Comparison of ENCODE assay signal across 22 mouse cellular contexts in genomic region chr11:44103188-44103840, GRCm38 (mm10).
DNase-seq lines count a peak whose midpoint lies in the region; ATAC-seq and TF ChIP-seq lines count a peak whose summit lies in the region.
"Had no signal": no experiment of that assay in that cellular context is flagged by ENCODE, and none has a peak within 500 bp of the region (broad histone marks: within the 10 kb centered on the region; RNA-seq: fewer than 3 reads in every experiment).

No protein-coding gene starts in this region.

- TF ChIP-seq CTCF in C2C12 (IDR thresholded peaks at IDR 0.05; ENCODE audit: control insufficient read depth, insufficient read depth, insufficient read length) (no peak), Patski (IDR thresholded peaks at IDR 0.05) (peak; percentile 19)
- no peak for TF ChIP-seq CTCF in cerebellum, adult 2 months (IDR thresholded peaks at IDR 0.05; ENCODE audit: borderline replicate concordance, insufficient read depth, low read depth, low read length)

- H3K9me3 ChIP-seq in hindbrain, embryonic 16.5 days (ENCODE audit: control insufficient read depth, low read length) = no peaks in the 10 kb centered on the region
- no peaks in the 10 kb centered on the region for H3K9me3 ChIP-seq in hindbrain, embryonic 10.5 days
- no peaks in the 10 kb centered on the region for H3K9me3 ChIP-seq in midbrain, embryonic 14.5 days (ENCODE audit: control insufficient read depth, low read length)
- H3K9me3 ChIP-seq in midbrain, embryonic 10.5 days (replicated peaks) = no peaks in the 10 kb centered on the region
- H3K9me3 ChIP-seq: embryonic facial prominence, embryonic 13.5 days; forebrain, embryonic 13.5 days; G1E; heart, embryonic 10.5 days had no signal

- H3K79me2 ChIP-seq in C2C12 (ENCODE audit: control insufficient read depth, insufficient read depth) = no peaks in the 10 kb centered on the region

- no peak for DNase-seq in hindbrain, embryonic 10.5 days (ENCODE audit: low spot score)
- peak; percentile 11 for DNase-seq in midbrain, embryonic 14.5 days
- DNase-seq in midbrain, embryonic 10.5 days (ENCODE audit: low spot score) = no peak
- DNase-seq in Patski (ENCODE audit: low read depth, low spot score) = no peak
- no peak for DNase-seq in cerebellum, adult 2 months
- no peak for DNase-seq in spleen, adult 18-20 months
- DNase-seq: adrenal gland, postnatal 10 days; cerebellum, adult 11-12 months; cerebellum, adult 9-11 months; cerebellum, postnatal 36 days; gastrocnemius, postnatal 36 days; heart, adult 11 months; heart, postnatal 10 days; heart, postnatal 4 days had no signal

- H3K27ac ChIP-seq in hindbrain, embryonic 16.5 days (ENCODE audit: low read depth, low read length) = no peak overlapping the region
- no peak overlapping the region for H3K27ac ChIP-seq in hindbrain, embryonic 10.5 days
- no peak overlapping the region for H3K27ac ChIP-seq in midbrain, embryonic 14.5 days (replicated peaks; ENCODE audit: low read depth, low read length)
- H3K27ac ChIP-seq in midbrain, embryonic 10.5 days (replicated peaks) = no peak overlapping the region
- no peak overlapping the region for H3K27ac ChIP-seq in cerebellum, adult 2 months (ENCODE audit: insufficient read depth, low read length)
- H3K27ac ChIP-seq: embryonic facial prominence, embryonic 13.5 days; forebrain, embryonic 13.5 days; heart, embryonic 10.5 days had no signal

- no peak overlapping the region for H3K4me3 ChIP-seq in hindbrain, embryonic 16.5 days (ENCODE audit: low read length)
- no peak overlapping the region for H3K4me3 ChIP-seq in hindbrain, embryonic 10.5 days
- H3K4me3 ChIP-seq in midbrain, embryonic 14.5 days (replicated peaks; ENCODE audit: low read depth, low read length) = no peak overlapping the region
- no peak overlapping the region for H3K4me3 ChIP-seq in midbrain, embryonic 10.5 days
- no peak overlapping the region for H3K4me3 ChIP-seq in C2C12 (ENCODE audit: insufficient read depth, poor library complexity, severe bottlenecking)
- no peak overlapping the region for H3K4me3 ChIP-seq in cerebellum, adult 2 months (replicated peaks; ENCODE audit: insufficient read depth, low read depth, low read length)
- H3K4me3 ChIP-seq: embryonic facial prominence, embryonic 13.5 days; forebrain, embryonic 13.5 days; heart, embryonic 10.5 days had no signal

- no peak overlapping the region for H3K9ac ChIP-seq in hindbrain, embryonic 16.5 days (ENCODE audit: low read depth, low read length)
- no peak overlapping the region for H3K9ac ChIP-seq in midbrain, embryonic 14.5 days (replicated peaks; ENCODE audit: low read length)
- H3K9ac ChIP-seq: embryonic facial prominence, embryonic 13.5 days; forebrain, embryonic 13.5 days had no signal

- H3K79me3 ChIP-seq in C2C12 (ENCODE audit: low read depth) = no peaks in the 10 kb centered on the region

- H3ac ChIP-seq in C2C12 (ENCODE audit: control insufficient read depth, insufficient read length, low read depth) = no peak overlapping the region

- POLR2A ChIA-PET in Patski (lab: Charles Lee) = no interaction called here

- in situ Hi-C loops in Patski (cut with MboI; ENCODE audit: low pct_unique_long_range_greater_than_20kb) = no loop called here

- ATAC-seq in hindbrain, embryonic 16.5 days = peak; percentile 60
- no peak for ATAC-seq in midbrain, embryonic 14.5 days (ENCODE audit: low FRiP score, low TSS enrichment)
- ATAC-seq in Patski = no peak
- ATAC-seq: CD4-positive, CD25-positive, alpha-beta regulatory T cell, adult 4 months; inflammation-experienced regulatory T-cells, adult 6 months had no signal

- WGBS in hindbrain, embryonic 16.5 days = 67% methylated on average over 5 of the region's 5 CpGs
- WGBS in hindbrain, embryonic 10.5 days = 83% methylated on average over 5 of the region's 5 CpGs
- WGBS in midbrain, embryonic 14.5 days = 74% methylated on average over 5 of the region's 5 CpGs
- WGBS in midbrain, embryonic 10.5 days = 86% methylated on average over 5 of the region's 5 CpGs
- 58% methylated on average over 5 of the region's 5 CpGs for WGBS in cerebellum, adult 2 months

- H3K4me2 ChIP-seq in hindbrain, embryonic 16.5 days (ENCODE audit: low read length) = no peak overlapping the region
- H3K4me2 ChIP-seq in midbrain, embryonic 14.5 days (ENCODE audit: low read length) = no peak overlapping the region
- H3K4me2 ChIP-seq: embryonic facial prominence, embryonic 13.5 days; forebrain, embryonic 13.5 days had no signal

- CTCF ChIA-PET in Patski (lab: Charles Lee) = no interaction called here

- no peaks in the 10 kb centered on the region for H3K4me1 ChIP-seq in hindbrain, embryonic 16.5 days (ENCODE audit: control insufficient read depth, insufficient read depth, low read depth, low read length)
- no peaks in the 10 kb centered on the region for H3K4me1 ChIP-seq in hindbrain, embryonic 10.5 days (replicated peaks)
- no peaks in the 10 kb centered on the region for H3K4me1 ChIP-seq in midbrain, embryonic 14.5 days (ENCODE audit: control insufficient read depth, insufficient read depth, low read length)
- H3K4me1 ChIP-seq in midbrain, embryonic 10.5 days = no peaks in the 10 kb centered on the region
- peaks cover 8% of the 10 kb centered on the region; the same call in 1 of the 2 replicates for H3K4me1 ChIP-seq in cerebellum, adult 2 months (ENCODE audit: control insufficient read depth, insufficient read depth, low read length)

- no peaks in the 10 kb centered on the region for H3K27me3 ChIP-seq in hindbrain, embryonic 16.5 days (replicated peaks; ENCODE audit: control insufficient read depth, insufficient read depth, low read length)
- H3K27me3 ChIP-seq in hindbrain, embryonic 10.5 days (ENCODE audit: insufficient read depth, poor library complexity, severe bottlenecking) = no peaks in the 10 kb centered on the region
- H3K27me3 ChIP-seq in midbrain, embryonic 14.5 days (ENCODE audit: control insufficient read depth, insufficient read depth, low read length) = no peaks in the 10 kb centered on the region
- no peaks in the 10 kb centered on the region for H3K27me3 ChIP-seq in midbrain, embryonic 10.5 days (ENCODE audit: low read depth, poor library complexity, severe bottlenecking)
- H3K27me3 ChIP-seq in C2C12 (ENCODE audit: control insufficient read depth, insufficient read depth, insufficient read length) (no peaks in the 10 kb centered on the region), Patski (no peaks in the 10 kb centered on the region)
- H3K27me3 ChIP-seq in cerebellum, adult 2 months (ENCODE audit: control insufficient read depth, insufficient read depth, low read length) = no peaks in the 10 kb centered on the region; the same call in 1 of the 2 replicates
- H3K27me3 ChIP-seq: embryonic facial prominence, embryonic 13.5 days; forebrain, embryonic 13.5 days had no signal

- TF ChIP-seq POLR2A in cerebellum, adult 2 months (IDR thresholded peaks at IDR 0.05; ENCODE audit: borderline replicate concordance, insufficient read depth, low read length) = no peak

- no peaks in the 10 kb centered on the region for H3K36me3 ChIP-seq in hindbrain, embryonic 16.5 days (ENCODE audit: control insufficient read depth, insufficient read depth, low read length)
- H3K36me3 ChIP-seq in hindbrain, embryonic 10.5 days = no peaks in the 10 kb centered on the region
- H3K36me3 ChIP-seq in midbrain, embryonic 14.5 days (ENCODE audit: control insufficient read depth, insufficient read depth, low read length) = no peaks in the 10 kb centered on the region
- no peaks in the 10 kb centered on the region for H3K36me3 ChIP-seq in midbrain, embryonic 10.5 days
- no peaks in the 10 kb centered on the region for H3K36me3 ChIP-seq in C2C12 (ENCODE audit: control insufficient read depth, insufficient read depth)
- H3K36me3 ChIP-seq: embryonic facial prominence, embryonic 13.5 days; G1E; heart, embryonic 10.5 days had no signal

TF ChIP-seq in C2C12, 6 proteins besides CTCF, POLR2A, EP300 and RAD21:
- TF ChIP-seq MYOD1 (IDR thresholded peaks at IDR 0.05; ENCODE audit: control insufficient read depth, insufficient read length, low read depth) = peak; percentile 12
- no peak for TF ChIP-seq MYOG (IDR thresholded peaks at IDR 0.05; ENCODE audit: control insufficient read depth, extremely low read depth, insufficient read length)
TF ChIP-seq in C2C12: peak in this region for 1.
